Mouse (Mus musculus) lung, postnatal 0 days (tissue): ENCODE results near the gene Prkcd.

ENCODE experiments used
- CTCF ChIP-seq: IDR thresholded peaks from 2 replicates; pipeline ENCODE4 v1.5.1; 2016; ENCODE audit warnings: antibody characterized with exemption, mild to moderate bottlenecking
- EP300 ChIP-seq: IDR thresholded peaks from 2 replicates; pipeline ENCODE4 v1.6.1; 2016; ENCODE audit warnings: antibody characterized with exemption, mild to moderate bottlenecking, control low read depth

DNA sequence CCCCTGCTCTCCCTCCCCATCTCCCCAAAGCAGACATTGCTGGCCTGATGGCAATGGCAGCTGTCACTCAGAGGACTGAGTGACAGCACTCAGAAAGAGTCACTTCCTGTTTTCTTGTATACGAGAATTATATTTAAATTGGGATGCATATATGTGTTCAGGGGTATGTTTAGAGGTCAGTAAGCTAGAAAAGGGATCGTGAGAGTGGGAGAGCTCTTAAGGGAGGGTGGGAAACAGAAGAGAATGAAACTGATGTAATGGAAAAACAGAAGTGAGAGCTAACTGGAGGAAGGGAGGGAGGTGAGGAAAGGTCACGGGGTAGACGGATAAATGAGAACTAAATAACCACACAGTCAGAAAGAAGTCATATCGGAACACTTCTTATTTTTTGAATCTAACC is 46.8 kb downstream of the Prkcd start:
- TF ChIP-seq CTCF (no peak), EP300 (no peak)
